Mouse (Mus musculus) limb, embryonic 11.5 days (tissue): Measurements from ENCODE around the gene Icosl. TPM values are rescaled to one million over a fixed set of nuclear protein-coding genes. Genes with fewer than 3 reads are reported as not detected.

Experiments used
- ATAC-seq: fragments of 200-750 bp; cut with Nextera tagmentation; 2 replicates; pipeline ENCODE4 v1.8.0; 2017; ENCODE audit warnings: low read depth; ENCODE audit not compliant: insufficient number of reproducible peaks, low FRiP score, low TSS enrichment
- DNase-seq: peaks from one replicate; pipeline ENCODE4 v3.0.0-alpha.2; 2015; ENCODE audit warnings: low spot score
- H3K27ac ChIP-seq: fragments of 300-500 bp; sonication (generic); replicated peaks from 2 replicates; pipeline ENCODE4 v1.5.1; 2014; ENCODE audit warnings: low read depth, mild to moderate bottlenecking, low read length
- H3K27me3 ChIP-seq: fragments of 300-500 bp; sonication (generic); 2 replicates; pipeline ENCODE4 v1.6.1; 2014; ENCODE audit warnings: mild to moderate bottlenecking, low read length, mixed read lengths; ENCODE audit not compliant: control insufficient read depth, insufficient read depth
- H3K36me3 ChIP-seq: fragments of 300-500 bp; sonication (generic); 2 replicates; pipeline ENCODE4 v1.6.1; 2014; ENCODE audit warnings: mild to moderate bottlenecking, low read length, moderate library complexity, mixed read lengths; ENCODE audit not compliant: control insufficient read depth, insufficient read depth
- H3K4me1 ChIP-seq: fragments of 300-500 bp; sonication (generic); 2 replicates; pipeline ENCODE4 v1.6.1; 2014; ENCODE audit warnings: low read length, mixed read lengths; ENCODE audit not compliant: control insufficient read depth, insufficient read depth
- H3K4me2 ChIP-seq: fragments of 300-500 bp; sonication (generic); 2 replicates; pipeline ENCODE4 v1.6.1; 2014; ENCODE audit warnings: low read depth, mild to moderate bottlenecking, moderate library complexity; ENCODE audit not compliant: severe bottlenecking
- H3K4me3 ChIP-seq: fragments of 300-500 bp; sonication (generic); 2 replicates; pipeline ENCODE4 v1.5.1; 2014; ENCODE audit warnings: low read depth, low read length
- H3K9ac ChIP-seq: fragments of 300-500 bp; sonication (generic); 2 replicates; pipeline ENCODE4 v1.6.1; 2014; ENCODE audit warnings: mild to moderate bottlenecking, low read length
- H3K9me3 ChIP-seq: fragments of 300-500 bp; sonication (generic); 2 replicates; pipeline ENCODE4 v1.6.1; 2016; ENCODE audit warnings: low read length; ENCODE audit not compliant: control insufficient read depth
- WGBS: fragments of 180-500 bp; shearing (Covaris S2); extraction: QIAGEN DNeasy Blood & Tissue Kit; methylation state at CpG from one replicate; pipeline ENCODE4 v1.1.7; 2014; 5-methylcytosine and 5-hydroxymethylcytosine counted together
- polyA plus RNA-seq: library from polyadenylated mRNA; unstranded; fragments of >200 nt; fragmentation: Nextera tagmentation; extraction: Ambion mirVana; gene quantifications from 2 replicates; pipeline ENCODE4 v1.2.1, GENCODE M21; 2014

Icosl gene
- polyA plus RNA-seq, 1 experiment from 2014 or later: 2.7 TPM

DNA sequence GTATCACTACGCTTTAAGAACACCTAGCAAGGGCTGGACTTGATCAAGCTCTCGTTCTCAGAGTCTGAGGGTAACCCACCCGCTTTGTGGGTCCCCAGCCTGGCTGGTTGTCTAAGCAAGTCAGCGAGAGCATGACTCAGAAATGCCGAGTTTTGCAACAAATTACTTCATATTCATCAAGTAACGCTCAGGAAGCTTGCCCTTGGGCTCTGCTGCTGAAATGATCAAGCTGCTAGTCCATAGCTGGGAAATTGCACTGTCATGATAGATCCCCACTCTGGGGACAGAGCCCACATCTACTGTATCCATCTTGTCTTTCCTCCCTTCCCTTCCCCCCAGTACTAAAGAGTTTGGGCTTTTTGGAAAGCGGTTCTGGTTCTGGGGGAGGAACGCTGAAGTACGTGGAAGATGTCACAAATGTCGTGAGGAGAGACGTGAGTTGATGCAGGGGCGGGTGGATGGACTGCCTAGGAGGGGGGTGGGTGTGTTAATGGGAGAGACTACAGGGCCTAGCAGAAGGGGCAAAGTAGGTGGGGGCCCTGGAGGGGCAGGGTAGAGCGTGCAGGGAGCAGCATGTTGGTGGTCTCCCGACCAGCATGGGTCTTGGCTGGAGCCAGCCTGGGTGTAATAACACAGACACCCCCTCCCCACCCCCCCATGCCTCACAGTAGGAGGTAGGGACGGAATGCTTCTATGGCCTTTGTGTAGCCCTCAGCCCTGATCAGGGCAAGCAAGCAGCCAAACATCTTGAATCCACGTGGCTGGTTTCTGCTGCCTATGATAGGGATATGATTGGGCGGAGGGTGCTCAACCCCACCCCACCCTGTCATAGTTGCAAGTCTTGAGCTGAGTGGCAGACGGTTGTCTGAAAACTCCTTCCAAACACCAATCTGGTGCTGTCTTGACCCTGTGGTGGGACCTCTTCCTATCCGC lies 14.2 kb upstream of the Icosl start:
- H3K27me3 ChIP-seq: no peaks in the 10 kb centered on the region
- H3K9ac ChIP-seq: no peak overlapping the region
- H3K4me1 ChIP-seq: no peaks in the 10 kb centered on the region
- H3K4me2 ChIP-seq: no peak overlapping the region
- no peaks in the 10 kb centered on the region for H3K36me3 ChIP-seq
- DNase-seq (no peak), ATAC-seq (no peak)
- no peaks in the 10 kb centered on the region for H3K9me3 ChIP-seq
- no peak overlapping the region for H3K27ac ChIP-seq
- 68% methylated on average over 19 of the region's 19 CpGs for WGBS
- no peak overlapping the region for H3K4me3 ChIP-seq

GRCm38 (mm10) chr10:78057056-78057455 lies 12.0 kb upstream of the Icosl start:
- Histone ChIP-seq H3K27ac (no peak overlapping the region), H3K36me3 (no peaks in the 10 kb centered on the region), H3K4me2 (no peak overlapping the region), H3K9ac (no peak overlapping the region), H3K9me3 (no peaks in the 10 kb centered on the region), H3K27me3 (no peaks in the 10 kb centered on the region), H3K4me3 (no peak overlapping the region), H3K4me1 (no peaks in the 10 kb centered on the region)
- ATAC-seq (no peak), DNase-seq (no peak)
- WGBS: 89% methylated on average over 8 of the region's 8 CpGs

DNA sequence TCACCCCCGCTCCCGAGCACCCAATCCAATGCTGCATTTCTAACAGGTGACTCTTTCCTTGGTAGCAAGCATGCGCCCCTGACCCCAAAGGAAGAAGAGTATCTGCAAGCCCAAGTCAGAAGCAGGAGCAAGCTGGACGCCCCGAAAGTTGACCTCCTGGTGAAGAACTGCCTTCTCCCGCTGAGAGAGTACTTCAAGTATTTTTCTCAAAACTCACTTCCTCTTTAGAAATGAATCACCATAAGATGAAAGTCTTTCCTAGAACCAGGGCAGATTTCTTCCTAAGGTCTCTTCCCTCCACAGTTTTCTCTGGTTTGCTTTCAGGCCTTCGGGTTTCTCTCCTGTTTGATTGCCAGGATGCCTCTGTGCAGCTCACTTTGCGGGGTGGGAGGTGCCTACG lies 6.0 kb upstream of the Icosl start:
- Histone ChIP-seq H3K4me2 (no peak overlapping the region), H3K4me1 (no peaks in the 10 kb centered on the region), H3K4me3 (no peak overlapping the region), H3K36me3 (no peaks in the 10 kb centered on the region), H3K27ac (no peak overlapping the region), H3K9ac (no peak overlapping the region), H3K27me3 (peaks cover 2% of the 10 kb centered on the region; the same call in 1 of the 2 replicates), H3K9me3 (no peaks in the 10 kb centered on the region)
- DNase-seq (no peak), ATAC-seq (no peak)
- WGBS: 88% methylated on average over 9 of the region's 9 CpGs

GRCm38 (mm10) chr10:78067226-78067625 lies 1.9 kb upstream of the Icosl start:
- Histone ChIP-seq H3K9ac (no peak overlapping the region), H3K36me3 (no peaks in the 10 kb centered on the region), H3K4me2 (no peak overlapping the region), H3K4me3 (no peak overlapping the region), H3K4me1 (0 out of 2 replicates have a peak, but pooled peaks cover 3% of the 10 kb centered on the region), H3K27ac (no peak overlapping the region), H3K9me3 (no peaks in the 10 kb centered on the region), H3K27me3 (peaks cover 2% of the 10 kb centered on the region; the same call in 1 of the 2 replicates)
- 32% methylated on average over 4 of the region's 4 CpGs for WGBS
- DNase-seq (peak; percentile 42), ATAC-seq (no peak)

DNA sequence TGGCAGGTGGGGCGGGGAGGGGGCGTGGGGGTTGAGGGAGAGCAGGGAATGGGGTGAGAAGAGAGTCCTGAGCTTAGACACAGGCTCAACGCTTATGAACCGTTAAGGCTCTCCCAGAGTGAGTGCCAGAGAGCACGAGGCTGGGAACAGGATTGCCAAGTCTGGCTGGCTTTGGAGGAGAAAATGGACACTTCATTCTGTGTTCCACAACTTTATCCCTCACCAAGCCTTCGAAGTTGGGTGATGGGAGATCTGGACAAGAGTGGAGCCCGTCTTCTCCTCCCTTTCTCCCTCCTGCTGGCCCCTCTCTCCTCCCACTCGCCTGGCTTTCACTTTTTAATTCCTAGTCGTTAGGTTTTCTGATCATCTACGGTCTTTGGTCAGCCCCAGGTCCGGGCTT lies 561 bp upstream of the Icosl start:
- Histone ChIP-seq H3K27me3 (peaks cover 2% of the 10 kb centered on the region; the same call in 1 of the 2 replicates), H3K9ac (no peak overlapping the region), H3K4me3 (peak overlapping the region; percentile 59), H3K4me1 (0 out of 2 replicates have a peak, but pooled peaks cover 3% of the 10 kb centered on the region), H3K4me2 (peak overlapping the region; percentile 95), H3K9me3 (no peaks in the 10 kb centered on the region), H3K27ac (no peak overlapping the region), H3K36me3 (no peaks in the 10 kb centered on the region)
- DNase-seq (no peak), ATAC-seq (no peak)
- 16% methylated on average over 11 of the region's 11 CpGs for WGBS

DNA sequence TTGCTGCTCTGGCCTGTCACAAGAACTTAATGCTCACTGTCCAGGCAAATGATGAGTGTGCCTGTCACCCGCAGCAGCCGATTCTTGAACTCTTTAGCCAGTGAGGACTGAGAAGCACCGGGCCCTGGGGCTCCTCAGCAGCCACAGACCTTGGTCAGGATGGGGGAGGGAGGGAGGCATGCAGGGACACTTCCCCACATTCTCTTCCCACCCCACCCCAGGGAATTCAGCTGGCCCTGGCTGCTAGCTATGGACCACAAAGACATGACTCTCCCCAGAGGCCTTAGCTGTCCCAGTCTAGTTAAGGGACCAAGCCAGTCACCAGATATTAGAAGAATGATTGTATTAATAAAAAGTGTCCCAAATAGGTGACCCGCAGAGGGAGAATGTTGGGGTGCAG lies 5.0 kb downstream of the Icosl start:
- 78% methylated on average over 4 of the region's 4 CpGs for WGBS
- Histone ChIP-seq H3K4me1 (0 out of 2 replicates have a peak, but pooled peaks cover 3% of the 10 kb centered on the region), H3K4me3 (no peak overlapping the region), H3K27ac (no peak overlapping the region), H3K27me3 (no peaks in the 10 kb centered on the region), H3K9ac (no peak overlapping the region), H3K9me3 (no peaks in the 10 kb centered on the region), H3K36me3 (no peaks in the 10 kb centered on the region), H3K4me2 (no peak overlapping the region)
- DNase-seq (no peak), ATAC-seq (no peak)

DNA sequence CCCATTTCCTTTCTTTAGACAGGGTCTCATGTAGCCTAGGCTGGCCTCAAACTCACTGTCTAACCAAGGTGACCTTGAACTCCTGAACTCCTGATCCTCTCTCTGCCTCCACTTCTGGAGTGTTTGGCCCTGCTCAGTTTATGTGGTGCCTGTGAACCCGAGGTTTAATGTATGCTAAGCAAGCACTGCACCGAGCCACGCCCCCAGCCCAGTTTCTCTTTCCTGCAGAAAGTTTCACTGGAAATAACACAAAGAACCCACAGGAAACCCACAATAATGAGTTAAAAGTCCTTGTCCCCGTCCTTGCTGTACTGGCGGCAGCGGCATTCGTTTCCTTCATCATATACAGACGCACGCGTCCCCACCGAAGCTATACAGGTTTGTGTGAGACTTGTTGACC lies 5.9 kb downstream of the Icosl start:
- DNase-seq (no peak), ATAC-seq (no peak)
- Histone ChIP-seq H3K4me2 (no peak overlapping the region), H3K36me3 (no peaks in the 10 kb centered on the region), H3K4me1 (no peaks in the 10 kb centered on the region), H3K27me3 (no peaks in the 10 kb centered on the region), H3K9me3 (no peaks in the 10 kb centered on the region), H3K27ac (no peak overlapping the region), H3K4me3 (no peak overlapping the region), H3K9ac (no peak overlapping the region)
- WGBS: 88% methylated on average over 11 of the region's 11 CpGs

DNA sequence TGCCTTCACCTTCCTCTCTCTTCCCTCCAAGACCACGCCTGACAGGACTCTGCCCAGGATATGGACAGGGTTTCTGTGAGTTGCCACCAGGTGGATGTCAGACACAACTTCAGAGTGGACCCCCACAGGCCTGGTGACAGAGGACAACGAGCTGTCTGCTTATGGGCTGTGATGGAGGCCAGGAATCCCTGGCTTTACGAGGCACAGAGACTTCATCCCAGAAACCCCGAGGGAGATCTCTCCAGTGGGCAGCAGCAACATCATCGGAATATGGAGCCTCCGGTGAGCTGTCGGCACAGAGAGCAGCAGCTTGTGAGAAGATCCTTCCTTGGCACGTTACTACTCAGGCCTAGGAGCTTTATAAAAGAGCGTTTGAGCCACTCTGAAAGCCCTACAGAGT lies 8.8 kb downstream of the Icosl start:
- no peak for ATAC-seq
- no peak overlapping the region for H3K4me3 ChIP-seq
- H3K27me3 ChIP-seq: no peaks in the 10 kb centered on the region
- no peaks in the 10 kb centered on the region for H3K36me3 ChIP-seq
- H3K9ac ChIP-seq: no peak overlapping the region
- no peaks in the 10 kb centered on the region for H3K4me1 ChIP-seq
- WGBS: 75% methylated on average over 9 of the region's 9 CpGs
- H3K9me3 ChIP-seq: no peaks in the 10 kb centered on the region
- no peak for DNase-seq
- H3K4me2 ChIP-seq: no peak overlapping the region
- no peak overlapping the region for H3K27ac ChIP-seq
